Mouse (Mus musculus) bone marrow macrophage, adult 2 months (primary cell): Measurements from ENCODE around the gene Cabp4. TPM values are rescaled to one million over a fixed set of nuclear protein-coding genes. Genes with fewer than 3 reads are reported as not detected.

ENCODE experiments used
- H3K27ac ChIP-seq: 2 replicates; pipeline ENCODE4 v1.5.1; 2012; ENCODE audit warnings: low read depth, low read length; ENCODE audit not compliant: insufficient read depth
- H3K4me1 ChIP-seq: 2 replicates; pipeline ENCODE4 v1.6.1; 2012; ENCODE audit warnings: low read length; ENCODE audit not compliant: control insufficient read depth, insufficient read depth
- H3K4me3 ChIP-seq: 2 replicates; pipeline ENCODE4 v1.5.1; 2012; ENCODE audit warnings: mild to moderate bottlenecking, low read length, moderate library complexity; ENCODE audit not compliant: insufficient read depth
- CTCF ChIP-seq: IDR thresholded peaks from 2 replicates; pipeline ENCODE4 v1.5.1; 2012; ENCODE audit warnings: low read depth, mild to moderate bottlenecking, low read length, moderate library complexity
- POLR2A ChIP-seq: IDR thresholded peaks from 2 replicates; pipeline ENCODE4 v1.6.1; 2012; ENCODE audit warnings: mild to moderate bottlenecking, low read depth, low read length, borderline replicate concordance
- polyA plus RNA-seq: library from polyadenylated mRNA; stranded (reverse); fragments of >200 nt; gene quantifications from 2 replicates; pipeline ENCODE4 v1.2.4, GENCODE M21; 2012; ENCODE audit not compliant: missing spikeins, insufficient read depth, insufficient read length

Gene Cabp4
- polyA plus RNA-seq, 1 experiment, result not detected

DNA sequence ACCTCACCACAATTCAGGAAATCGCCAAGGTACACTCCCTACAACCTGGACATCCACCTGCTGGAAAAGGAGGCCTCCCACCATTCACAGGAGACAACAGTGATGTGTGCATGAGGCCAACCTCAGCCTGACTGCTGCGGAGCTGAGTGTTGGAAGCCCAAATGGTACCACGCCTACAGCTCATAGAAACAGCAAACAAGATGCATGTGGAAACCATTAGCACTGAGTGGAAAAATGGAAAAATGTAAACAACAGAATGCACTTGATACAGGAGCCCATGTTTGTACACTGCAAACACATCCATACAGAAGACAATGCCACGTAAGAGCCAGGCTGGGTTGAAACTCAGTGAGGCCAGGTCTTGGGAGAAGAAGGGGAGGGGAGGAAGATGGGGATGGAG is 19.4 kb downstream of the Cabp4 start:
- TF ChIP-seq POLR2A (no peak), CTCF (no peak)
- Histone ChIP-seq H3K4me1 (peaks cover 41% of the 10 kb centered on the region), H3K27ac (peak overlapping the region; percentile 84), H3K4me3 (no peak overlapping the region)

DNA sequence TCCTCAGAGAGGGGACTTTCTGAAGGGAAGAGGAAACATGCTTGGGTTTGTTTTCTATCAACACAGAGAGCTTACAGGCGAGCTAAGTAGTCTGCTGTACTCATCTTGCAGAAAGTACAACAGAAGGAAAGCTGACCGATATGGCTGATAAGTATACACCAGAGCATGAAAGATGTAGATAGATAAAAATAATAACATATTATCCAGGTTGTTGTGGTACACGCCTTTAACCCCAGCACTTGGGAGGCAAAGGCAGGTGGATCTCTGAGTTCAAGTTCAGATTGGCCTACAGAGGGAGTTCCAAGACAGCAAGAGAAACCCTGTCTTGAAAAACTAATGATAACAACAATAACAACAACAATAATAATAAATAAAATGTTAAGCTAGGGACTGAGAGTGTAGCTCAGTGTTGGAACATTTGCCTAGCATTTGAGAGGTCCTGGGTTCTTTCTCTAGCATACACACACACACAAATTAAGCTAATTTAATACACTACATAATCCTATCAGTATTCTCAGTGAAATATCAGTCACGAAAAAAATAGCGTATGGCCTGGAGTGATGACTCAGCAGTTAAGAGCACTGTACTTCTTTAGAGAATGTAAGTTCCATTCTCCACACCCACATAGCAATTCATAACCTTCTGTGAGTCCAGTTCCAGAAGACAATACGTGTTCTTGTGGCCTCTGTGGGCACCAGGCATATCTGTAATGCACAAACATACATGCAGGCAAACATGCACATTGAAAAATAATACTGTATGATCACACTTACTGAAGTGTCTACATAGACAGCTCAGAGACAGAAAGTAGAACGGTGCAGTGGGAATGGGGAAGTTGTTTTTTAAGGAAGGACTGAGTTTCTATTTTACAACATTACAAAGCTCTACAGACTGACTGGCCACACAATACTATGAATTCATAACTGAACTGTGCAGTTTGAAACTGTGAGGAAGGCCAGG is 21.1 kb downstream of the Cabp4 start:
- Histone ChIP-seq H3K4me1 (peaks cover 41% of the 10 kb centered on the region), H3K4me3 (no peak overlapping the region), H3K27ac (peak overlapping the region; percentile 84)
- TF ChIP-seq POLR2A (no peak), CTCF (no peak)

DNA sequence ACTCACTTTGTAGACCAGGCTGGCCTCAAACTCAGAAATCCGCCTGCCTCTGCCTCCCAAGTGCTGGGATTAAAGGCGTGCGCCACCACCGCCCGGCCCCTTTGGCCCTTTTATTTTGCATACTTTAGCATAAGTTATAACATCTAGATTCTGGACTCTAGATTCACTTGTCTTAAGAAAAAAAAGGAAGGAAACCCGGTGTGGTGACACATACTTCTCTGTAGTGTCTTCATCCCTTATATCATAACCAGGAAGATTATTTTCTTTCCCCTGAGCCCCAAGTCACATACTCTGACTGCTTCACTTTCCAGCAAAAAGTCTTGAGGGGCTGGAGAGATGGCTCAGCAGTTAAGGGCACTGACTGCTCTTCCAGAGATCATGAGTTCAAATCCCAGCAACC is 21.9 kb downstream of the Cabp4 start:
- H3K4me3 ChIP-seq, result peak overlapping the region; percentile 77; the same call in 1 of the 2 replicates
- H3K27ac ChIP-seq, result peak overlapping the region; percentile 84
- H3K4me1 ChIP-seq, result peaks cover 41% of the 10 kb centered on the region

DNA sequence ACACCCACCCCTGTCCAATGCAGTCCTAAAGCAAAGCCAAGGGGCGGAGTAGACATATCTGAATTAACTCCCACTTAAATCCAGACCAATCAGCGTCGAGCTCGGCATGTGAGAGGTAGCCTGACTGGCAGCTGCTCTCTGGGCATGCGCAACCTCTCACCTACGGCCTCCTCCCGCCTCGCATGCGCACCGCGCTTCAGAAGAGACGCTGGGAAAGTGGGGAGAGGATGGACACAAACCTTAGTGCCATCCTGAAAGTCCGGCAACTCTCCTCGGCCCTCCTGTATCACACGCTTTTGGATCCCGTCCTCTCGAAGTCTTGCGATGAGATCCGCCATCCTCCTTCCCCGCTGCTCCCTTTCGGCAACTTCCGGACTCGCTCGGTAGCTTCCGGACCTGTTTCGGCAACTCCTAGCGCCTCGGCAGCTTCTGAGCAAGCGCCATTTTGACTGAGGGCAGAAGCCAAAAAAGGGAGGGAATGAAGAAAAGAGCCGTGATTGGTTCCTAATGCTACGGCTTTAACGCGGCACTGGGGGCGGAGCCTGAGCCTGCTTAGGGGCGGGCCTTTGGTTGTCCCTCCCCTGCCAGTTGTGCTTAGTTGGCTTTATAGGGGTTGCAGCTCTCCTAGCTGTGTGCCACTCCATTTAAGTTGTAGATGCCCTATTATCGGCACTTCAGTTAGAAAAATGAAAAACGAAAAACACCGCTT is 22.6 kb downstream of the Cabp4 start:
- TF ChIP-seq POLR2A (no peak), CTCF (no peak)
- Histone ChIP-seq H3K4me1 (peaks cover 36% of the 10 kb centered on the region), H3K27ac (peak overlapping the region; percentile 84), H3K4me3 (peak overlapping the region; percentile 77)

DNA sequence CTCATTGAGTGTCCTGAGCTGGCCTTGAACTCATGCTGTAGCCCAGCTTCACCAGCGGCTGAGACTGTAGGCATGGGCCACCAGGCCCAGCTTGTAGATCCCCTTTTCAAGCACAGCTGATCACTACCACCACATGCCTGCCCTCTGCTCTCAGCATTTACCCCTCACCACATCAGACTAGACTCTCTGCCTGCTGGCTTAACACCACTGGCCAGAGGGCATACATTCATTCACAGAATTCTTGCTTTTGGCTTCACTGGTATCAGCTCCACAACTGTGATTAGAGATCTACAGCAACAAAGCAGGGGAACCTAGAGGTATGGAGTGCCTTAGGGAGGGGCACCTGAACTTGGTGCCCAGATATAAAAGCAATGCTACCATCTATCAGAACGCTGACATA is 23.3 kb downstream of the Cabp4 start:
- TF ChIP-seq CTCF (no peak), POLR2A (no peak)
- Histone ChIP-seq H3K4me1 (peaks cover 36% of the 10 kb centered on the region), H3K4me3 (peak overlapping the region; percentile 77), H3K27ac (no peak overlapping the region)

DNA sequence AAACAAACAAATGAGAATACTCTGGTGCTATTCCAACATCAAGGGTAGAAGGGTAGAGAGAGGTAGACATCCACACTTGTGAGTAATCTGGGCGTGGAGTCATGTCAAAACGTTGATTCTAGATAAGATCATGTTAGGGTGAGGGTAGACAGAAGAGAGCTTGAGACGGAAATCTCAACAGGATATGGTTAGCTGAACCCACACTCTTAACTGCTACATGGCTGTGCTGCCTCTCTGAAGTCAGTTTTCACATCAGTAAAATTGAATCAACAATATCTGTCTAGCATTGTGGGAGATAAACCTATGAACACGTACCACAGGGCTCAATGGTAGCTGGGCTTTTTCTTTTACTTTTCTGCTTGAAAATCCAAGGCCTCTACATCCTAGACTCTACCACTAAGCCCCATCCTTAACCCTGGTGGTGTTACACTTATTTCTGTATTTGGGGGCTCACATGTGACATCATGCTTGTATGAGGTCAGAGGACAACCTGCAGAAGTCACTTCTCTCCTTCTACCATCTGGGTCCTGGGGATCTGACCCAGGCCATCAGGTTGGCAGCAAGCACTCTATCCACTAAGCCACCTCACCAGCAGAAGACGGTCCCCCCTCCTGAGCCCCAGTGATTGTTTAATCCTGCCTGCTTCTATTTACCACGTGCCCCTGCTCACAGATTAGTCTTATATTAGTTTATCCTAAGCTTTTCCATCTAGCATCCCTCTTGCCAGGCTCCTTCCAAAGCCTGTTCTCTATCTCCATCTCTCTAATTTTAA is 23.9 kb downstream of the Cabp4 start:
- Histone ChIP-seq H3K4me3 (0 out of 2 replicates have a peak overlapping the region, but pooled peaks have one; percentile 77), H3K4me1 (peaks cover 33% of the 10 kb centered on the region), H3K27ac (no peak overlapping the region)
- TF ChIP-seq CTCF, result no peak

DNA sequence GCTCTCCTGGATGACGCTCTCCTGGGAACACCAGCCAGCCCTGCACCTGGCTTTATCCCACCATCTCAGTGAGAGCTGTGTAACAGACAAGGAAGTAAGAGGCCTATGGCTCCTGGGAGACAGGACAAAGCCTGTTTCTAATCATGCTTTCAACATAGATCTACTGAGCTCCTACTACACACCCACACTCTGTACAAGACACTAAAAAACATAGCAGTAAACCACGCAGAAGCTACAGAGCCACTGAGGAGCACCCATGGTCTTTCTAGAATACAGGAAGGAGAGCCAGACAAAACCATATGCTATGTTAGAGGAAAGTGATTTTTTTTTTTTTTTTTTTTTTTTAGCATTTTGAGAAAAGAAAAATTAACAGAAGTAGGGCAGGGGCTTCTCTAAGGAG is 25.5 kb downstream of the Cabp4 start:
- Histone ChIP-seq H3K27ac (no peak overlapping the region), H3K4me1 (peaks cover 34% of the 10 kb centered on the region), H3K4me3 (no peak overlapping the region)
- TF ChIP-seq POLR2A (no peak), CTCF (no peak)

DNA sequence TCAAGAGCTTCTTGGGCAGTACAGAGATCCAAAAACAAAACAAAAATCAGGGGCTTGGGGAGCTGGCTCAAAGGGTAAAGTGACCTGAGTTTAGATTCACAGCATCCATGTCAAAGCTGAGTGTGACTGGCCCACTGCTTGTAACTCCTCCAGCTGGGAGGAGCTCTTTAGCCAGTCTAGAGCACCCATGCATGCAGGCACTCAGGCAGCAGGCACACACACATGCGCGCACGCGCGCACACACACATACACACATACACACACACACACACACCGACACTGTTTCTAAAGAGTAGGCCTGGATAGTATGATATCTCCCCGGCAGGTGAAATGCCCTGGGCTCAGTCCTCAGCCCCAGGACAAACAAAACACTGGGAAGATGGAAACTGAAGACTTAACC is 26.8 kb downstream of the Cabp4 start:
- TF ChIP-seq POLR2A (no peak), CTCF (no peak)
- Histone ChIP-seq H3K27ac (no peak overlapping the region), H3K4me3 (no peak overlapping the region), H3K4me1 (peaks cover 40% of the 10 kb centered on the region)

DNA sequence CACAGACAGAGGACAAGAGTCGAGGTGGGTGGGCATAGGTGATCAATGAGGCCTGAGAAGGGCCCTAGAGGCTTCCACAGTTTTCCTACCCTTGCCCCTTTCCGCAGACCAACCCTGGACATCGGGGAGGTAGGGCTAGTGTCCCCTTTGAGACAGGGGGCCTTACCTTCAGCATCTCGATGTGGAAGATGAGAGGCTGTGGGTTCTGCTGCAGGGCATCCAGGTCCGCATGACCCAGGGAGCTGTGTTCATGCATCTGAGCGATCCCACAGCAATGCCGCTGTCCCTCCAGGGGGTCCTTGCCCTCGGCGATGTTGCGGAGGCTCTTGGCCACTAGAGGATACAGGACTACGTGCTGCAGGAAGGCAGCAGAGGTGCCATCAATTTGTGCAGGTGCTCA is 28.0 kb downstream of the Cabp4 start:
- no peak for TF ChIP-seq POLR2A
- TF ChIP-seq CTCF, result no peak
- Histone ChIP-seq H3K27ac (no peak overlapping the region), H3K4me1 (peaks cover 45% of the 10 kb centered on the region), H3K4me3 (no peak overlapping the region)
